Mouse (Mus musculus) heart, postnatal 14 days (tissue): ENCODE data around the gene Hoxc4. TPM values are rescaled to one million over a fixed set of nuclear protein-coding genes. Genes with fewer than 3 reads are reported as not detected.

Experiments used
- DNase-seq, 2 experiments: peaks; one replicate each; pipeline ENCODE4 v3.0.0; 2021 to 2022
- intact Hi-C: fragments of 180-260 bp; cut with DNase I; formaldehyde crosslinking; loops from one replicate; pipeline ENCODE4 v1.15.1; 2025
- microRNA-seq, 2 experiments: library from miRNA; unstranded; fragments of <30 nt; microRNA quantifications; one replicate each; pipeline ENCODE4 v1.2.0; 2021 to 2022
- total RNA-seq, 2 experiments: library from RNA; stranded (reverse); gene quantifications; 2 replicates each; pipeline ENCODE4 v1.2.3; 2021

Hoxc4 gene
- total RNA-seq, 2 experiments from 2014 or later = 0.31 TPM; not detected in 1

DNA sequence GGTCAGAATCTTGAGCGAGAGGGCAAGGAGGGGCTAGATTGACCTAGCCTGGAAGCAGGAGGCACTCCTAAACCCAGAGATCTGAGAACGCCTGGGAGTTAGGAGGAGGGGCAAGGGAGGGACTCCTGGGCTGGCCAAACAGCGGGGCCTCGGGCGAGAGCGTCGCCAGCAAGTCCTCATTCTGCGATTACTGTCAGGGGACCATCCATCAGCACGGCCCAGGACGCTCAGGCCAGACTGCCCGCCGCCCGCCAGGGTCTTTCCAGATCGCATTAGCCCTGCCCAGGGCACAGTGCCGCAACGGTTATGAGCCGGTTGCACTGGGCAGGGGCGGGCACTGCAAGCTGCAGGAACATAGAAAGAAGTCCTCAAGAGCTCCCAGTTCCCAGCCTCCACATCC, 50.4 kb downstream of the Hoxc4 start:
- DNase-seq = no peak
- intact Hi-C loops = no loop called here

DNA sequence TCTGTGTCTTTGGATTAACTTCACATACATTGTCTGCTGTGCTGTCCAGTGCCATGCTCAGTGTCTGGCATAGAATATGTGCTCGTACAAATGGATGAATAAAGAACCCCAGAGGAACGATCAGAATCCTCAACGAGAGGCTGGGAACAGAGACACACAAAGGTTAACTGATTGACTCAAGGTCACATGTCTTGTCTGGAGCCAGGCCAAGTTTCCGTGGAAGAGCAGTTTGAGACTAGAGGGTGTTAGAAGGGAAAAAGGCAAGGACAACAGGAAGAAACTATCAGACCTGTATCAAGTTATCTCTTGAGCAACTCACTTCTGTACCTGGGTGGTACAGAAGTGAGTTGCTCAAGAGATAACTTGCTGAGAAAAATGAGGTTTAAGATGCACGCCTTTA, 52.5 kb downstream of the Hoxc4 start:
- intact Hi-C loops = no loop called here
- no peak for DNase-seq

DNA sequence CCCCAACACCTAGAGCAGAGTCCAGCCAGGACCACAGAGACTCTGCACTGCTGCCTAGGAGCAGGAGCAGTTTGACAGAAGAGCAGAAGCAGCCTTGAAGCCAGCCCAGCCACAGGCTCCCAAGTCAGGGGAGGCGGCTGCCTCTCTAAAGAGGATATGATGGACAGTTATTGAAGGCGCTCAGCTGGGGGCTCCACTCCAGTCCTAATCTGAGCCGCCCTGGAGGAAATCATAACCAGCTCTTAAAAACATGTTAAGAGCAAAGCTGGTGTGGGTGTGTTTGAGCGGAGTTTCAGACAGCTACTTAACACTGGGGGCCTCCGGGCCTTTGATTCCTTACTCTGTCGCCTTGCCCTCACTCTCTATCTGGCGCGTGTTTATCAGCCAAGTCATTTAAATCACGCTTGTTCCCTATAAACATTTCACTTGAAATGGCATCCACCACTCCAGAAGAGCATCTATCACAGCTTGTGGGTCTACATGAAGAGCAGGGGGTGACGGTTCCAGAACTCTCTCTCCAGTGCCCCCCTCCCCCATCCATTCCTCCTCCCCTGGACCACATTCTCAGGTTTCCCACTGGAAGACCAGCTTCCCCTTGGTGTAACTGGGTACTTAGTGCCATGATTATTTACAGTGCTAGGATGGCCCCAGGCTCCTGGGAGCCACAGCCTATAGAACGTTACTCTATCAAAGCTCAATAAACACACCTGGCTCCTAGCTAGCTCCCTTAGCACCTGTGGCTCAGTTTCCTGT, 56.1 kb downstream of the Hoxc4 start:
- intact Hi-C loops = no loop called here
- DNase-seq = no peak

DNA sequence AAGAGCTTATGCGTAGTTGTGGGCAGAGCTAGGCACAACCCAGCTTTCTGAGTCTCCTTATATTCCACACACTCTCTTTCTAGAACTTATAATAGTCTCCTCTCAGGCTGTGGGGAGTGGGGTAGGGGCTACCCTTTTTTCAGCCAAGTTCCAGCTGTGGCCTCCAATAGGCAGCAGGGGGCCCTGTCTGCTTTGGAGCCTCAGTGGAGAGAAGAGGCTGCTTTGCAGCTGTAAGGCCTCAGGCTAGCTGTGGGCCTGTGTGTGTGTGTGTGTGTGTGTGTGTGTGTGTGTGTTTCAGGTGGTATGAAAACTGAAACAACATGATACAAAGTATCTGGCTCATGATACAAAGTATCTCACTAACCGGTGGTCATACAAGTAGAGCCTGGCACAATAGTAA, 58.9 kb downstream of the Hoxc4 start:
- DNase-seq = no peak
- intact Hi-C loops = no loop called here

DNA sequence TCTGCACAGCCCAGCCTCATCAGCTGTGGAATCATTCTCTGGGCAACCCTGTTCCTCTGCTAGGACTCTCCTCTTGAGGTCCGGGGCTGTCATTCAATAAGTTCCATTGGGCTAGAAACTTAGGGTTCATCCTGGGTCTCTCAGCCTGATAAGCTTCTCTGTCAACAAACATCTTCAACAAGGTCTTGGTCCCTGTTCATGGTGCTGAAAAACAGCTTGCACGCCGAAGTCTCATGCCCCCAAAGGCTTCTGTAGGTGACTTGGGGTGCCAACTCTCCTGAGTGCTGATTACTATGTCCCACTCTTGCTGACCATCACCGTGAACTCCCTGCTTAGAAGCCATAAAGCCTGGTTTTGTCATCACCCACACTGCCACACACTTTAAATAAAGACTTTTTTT, 63.9 kb downstream of the Hoxc4 start:
- no peak for DNase-seq
- intact Hi-C loops = no loop called here

DNA sequence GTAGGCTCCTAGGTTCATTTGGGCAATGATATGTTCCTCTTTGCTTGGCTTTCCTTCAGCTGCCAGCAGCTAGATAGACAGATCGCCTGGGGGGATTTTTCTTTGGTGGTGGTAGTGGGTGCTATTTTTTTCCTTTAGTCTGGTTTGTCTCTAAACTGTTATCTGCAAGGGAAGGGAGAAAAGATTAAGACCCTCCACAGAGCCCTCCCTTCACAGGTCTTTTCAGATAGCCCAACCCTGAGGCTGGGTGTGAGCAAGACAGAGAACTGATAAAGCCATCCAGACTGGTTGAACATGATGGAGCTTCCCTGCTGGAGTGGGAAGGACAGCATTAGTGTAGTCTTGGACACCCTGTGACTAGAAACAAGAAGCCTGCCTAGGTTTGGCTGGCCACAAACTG, 64.9 kb downstream of the Hoxc4 start:
- intact Hi-C loops = no loop called here
- no peak for DNase-seq

DNA sequence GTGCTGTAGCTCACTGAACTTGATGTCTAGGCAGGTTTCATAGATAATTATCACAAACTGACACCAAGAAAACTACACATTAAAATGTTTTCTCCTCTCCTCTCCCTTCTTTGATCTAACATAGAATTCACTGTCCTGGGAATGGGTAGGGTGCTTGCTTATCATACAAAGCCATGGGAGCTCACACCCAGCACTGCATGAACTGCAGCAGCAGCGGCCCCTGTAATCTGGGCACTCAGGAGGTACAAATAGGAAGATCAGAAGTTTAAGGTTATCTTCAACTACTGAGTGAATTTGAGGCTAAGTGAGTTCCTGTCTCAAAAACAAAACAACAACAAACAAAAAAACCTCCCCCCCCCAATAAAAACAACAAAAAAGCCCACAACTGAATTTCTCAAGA, 66.2 kb downstream of the Hoxc4 start:
- intact Hi-C loops = no loop called here
- DNase-seq = no peak

DNA sequence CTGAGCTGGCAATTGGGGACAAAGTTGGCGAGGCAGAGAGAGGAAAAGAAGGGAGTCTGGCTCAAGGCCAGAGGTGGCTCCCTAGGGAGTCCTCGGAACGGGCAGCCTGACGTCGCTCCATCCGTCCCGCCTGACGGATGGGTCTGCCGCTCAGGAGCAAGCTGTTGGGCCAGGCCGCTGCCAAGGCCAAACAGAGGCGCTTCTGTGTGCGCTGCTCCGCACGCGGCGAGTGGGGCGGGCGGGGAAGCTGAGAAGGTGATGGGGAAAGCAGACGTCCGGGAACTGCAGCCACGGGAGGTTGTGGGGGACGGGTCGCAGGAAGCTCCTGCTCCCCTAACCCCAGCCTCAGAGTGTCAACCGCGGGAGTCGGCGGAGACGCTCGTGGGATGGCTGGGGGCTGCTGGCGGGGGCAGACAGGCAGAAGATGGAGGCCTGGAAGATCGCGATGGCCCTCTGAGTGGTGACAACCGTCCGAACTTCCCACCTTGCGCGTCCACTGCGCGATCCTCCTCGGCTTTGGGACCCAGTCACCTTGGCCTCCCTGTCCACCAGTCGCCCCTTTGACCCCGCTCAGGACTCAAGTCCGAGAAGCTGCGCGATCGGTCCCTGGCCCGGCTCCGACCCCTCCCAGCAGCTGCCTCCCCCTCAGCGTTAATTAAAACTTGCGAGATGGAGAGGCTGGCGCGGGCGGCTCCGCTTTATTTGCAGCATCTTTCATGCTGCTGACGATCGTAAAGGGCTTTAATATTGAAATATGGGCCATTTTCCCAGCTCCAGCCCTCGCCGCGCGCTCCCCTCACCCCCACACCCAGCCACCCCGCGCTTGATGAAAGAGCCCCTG, 67.3 kb downstream of the Hoxc4 start:
- intact Hi-C loops = no loop called here

More for the DNA sequence above, 67.3 kb downstream of the Hoxc4 start:
- peak; percentile 27 to 41 for DNase-seq

Small RNA genes within 50 kb of the gene (microRNA-seq; reads per million reads assigned to microRNA genes)
- gene Mir196a-2 = 0.54 to 0.72 reads per million in 2 experiments
- gene Mir615 = 0.36 to 13.2 reads per million in 2 experiments

Other genes starting within 250 kb of the Hoxc4 start
- not detected for gene Hoxc13, start 97.8 kb upstream of the Hoxc4 start, total RNA-seq
- gene Hoxc12, start 82.2 kb upstream of the Hoxc4 start, total RNA-seq = not detected
- not detected for gene Hoxc11, start 64.5 kb upstream of the Hoxc4 start, total RNA-seq
- not detected for gene Hoxc10, start 52.1 kb upstream of the Hoxc4 start, total RNA-seq
- gene Hoxc5, start 51.5 kb upstream of the Hoxc4 start, total RNA-seq = not detected
- gene Hoxc9, start 42.5 kb upstream of the Hoxc4 start, total RNA-seq = not detected
- gene Hoxc8, start 28.3 kb upstream of the Hoxc4 start, total RNA-seq = not detected
- not detected for gene Hoxc6, start 20.7 kb upstream of the Hoxc4 start, total RNA-seq
- gene Smug1, start 148.2 kb downstream of the Hoxc4 start, total RNA-seq = 10 to 100 TPM; 13.5 to 14.0 TPM
- gene Cbx5, start 220.9 kb downstream of the Hoxc4 start, total RNA-seq = 10 to 100 TPM; 54.6 to 65.4 TPM
- gene Hnrnpa1, start 221.5 kb downstream of the Hoxc4 start, total RNA-seq = 100 to 1,000 TPM; 174 to 180 TPM
- gene Nfe2, start 239.5 kb downstream of the Hoxc4 start, total RNA-seq = under 1 TPM; 0.60 to 0.83 TPM